Mouse (Mus musculus) neutrophil, adult 59 days (primary cell): Measurements from ENCODE around the gene Methig1. TPM values are rescaled to one million over a fixed set of nuclear protein-coding genes. Genes with fewer than 3 reads are reported as not detected.

Experiments used
- total RNA-seq, 2 experiments: library from RNA; stranded (reverse); gene quantifications; 1 replicate in 1 of 2; 2 replicates in 1 of 2; pipeline ENCODE4 v1.2.4; 2023

Methig1 gene
- not detected for total RNA-seq

GRCm38 (mm10) chr15:100352711-100353250, at the start of gene Methig1, which contains the start of gene Mettl7a2:
Gene Methig1 (plus strand): TSS chr15:100353149.
Gene Mettl7a2 (plus strand): TSS chr15:100353200.

DNA sequence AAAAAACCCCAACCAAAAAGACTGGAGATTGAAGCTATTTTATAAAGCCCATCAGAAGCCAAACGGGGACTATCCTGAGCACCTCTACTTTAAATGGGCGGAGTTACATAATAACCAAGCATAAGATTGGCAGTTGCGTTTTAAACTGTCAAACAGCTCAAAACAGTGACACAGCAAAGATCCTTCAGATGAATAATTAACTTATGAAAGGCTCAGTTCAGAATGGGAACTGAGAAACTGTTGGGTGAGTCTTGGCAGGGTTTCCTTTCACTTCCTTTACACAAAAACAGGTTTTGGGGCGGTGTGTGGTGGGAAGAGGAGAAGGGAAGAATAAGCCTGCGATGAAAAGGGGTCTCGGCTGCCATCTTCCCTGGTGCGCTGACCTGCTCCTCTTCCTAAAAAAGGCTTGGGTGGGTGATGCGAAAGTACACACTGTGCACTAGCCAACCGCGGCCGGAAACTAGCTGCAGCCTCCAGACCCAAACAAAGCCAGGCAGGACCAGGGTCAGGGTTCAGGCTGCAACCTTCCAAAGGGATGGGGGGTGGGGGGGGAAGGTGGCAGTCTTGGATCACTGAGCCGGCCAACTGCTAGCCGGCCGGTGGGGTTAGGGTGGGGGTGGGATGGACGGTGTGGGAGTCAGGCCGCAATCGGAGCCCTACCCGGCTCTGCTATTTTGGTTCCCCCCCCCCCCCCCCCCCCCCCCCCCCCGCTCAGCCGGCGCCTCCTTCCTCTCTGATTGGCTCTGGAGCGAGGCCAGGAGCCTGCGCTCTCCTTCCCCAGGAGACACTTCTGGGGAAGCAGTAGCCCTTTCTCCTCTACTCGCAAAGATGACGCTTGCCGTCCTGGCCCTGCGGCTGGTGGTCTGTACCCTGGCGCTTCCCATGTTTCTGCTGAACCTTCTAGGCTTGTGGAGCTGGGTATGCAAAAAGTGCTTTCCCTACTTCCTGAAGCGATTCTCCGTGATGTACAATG, 48.6 kb upstream of the Methig1 start, which contains the start of gene Mettl7a1:
Mettl7a1 (plus strand) TSS at position 122 of the 973 bp plus-strand sequence.

GRCm38 (mm10) chr15:100334629-100335028, 18.3 kb upstream of the Methig1 start, which contains the start of gene Mettl7a3:
Gene Mettl7a3 (plus strand): TSS chr15:100334929.

DNA sequence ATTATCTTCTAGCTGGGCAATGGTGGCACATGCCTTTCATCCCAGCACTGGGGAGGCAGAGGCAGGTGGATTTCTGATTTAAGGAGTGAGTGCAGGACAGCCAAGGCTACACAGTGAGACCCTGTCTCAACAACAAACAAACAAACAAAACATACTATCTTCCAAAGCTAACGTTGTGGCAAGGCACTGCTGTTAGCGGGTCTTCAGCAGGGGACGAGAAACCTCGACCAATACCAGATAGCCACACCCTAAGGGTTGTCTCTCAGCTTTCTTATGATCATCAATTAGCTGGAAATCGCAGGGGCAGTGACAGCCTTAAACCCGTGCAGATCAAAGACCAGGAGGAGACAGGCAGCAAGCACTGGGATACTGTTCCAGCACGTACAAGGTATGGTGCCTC, 11.3 kb downstream of the Methig1 start, which contains the start of gene Higd1c:
Higd1c (plus strand) TSS at position 301 of the 400 bp plus-strand sequence.

GRCm38 (mm10) chr15:100421758-100422197, 68.8 kb downstream of the Methig1 start, which contains the start of gene Gm5475:
Gene Gm5475 (plus strand): TSS chr15:100422147.

GRCm38 (mm10) chr15:100424396-100425122, 71.6 kb downstream of the Methig1 start, which contains the start of gene Slc11a2:
Gene Slc11a2 (minus strand): TSS chr15:100425072.

Other genes with a start within 250 kb of the Methig1 start
- gene Atf1, start 125.3 kb upstream of the Methig1 start, total RNA-seq = 100 to 1,000 TPM in 1 of 2 experiments, 10 to 100 TPM in 1; 91.5 to 104 TPM
- gene Tmprss12, start 72.3 kb upstream of the Methig1 start, total RNA-seq = not detected
- 10 to 100 TPM; 28.2 to 32.5 TPM for gene Mettl7a1, start 49.0 kb upstream of the Methig1 start, total RNA-seq
- gene Mettl7a3, start 18.2 kb upstream of the Methig1 start, total RNA-seq = under 1 TPM in 1 of 2 experiments, not detected in 1; 0.26 TPM
- gene Mettl7a2, start 51 bp downstream of the Methig1 start, total RNA-seq = under 1 TPM; 0.40 to 0.79 TPM
- gene Higd1c, start 11.4 kb downstream of the Methig1 start, total RNA-seq = not detected
- not detected for gene Gm5475, start 69.0 kb downstream of the Methig1 start, total RNA-seq
- gene Slc11a2, start 71.9 kb downstream of the Methig1 start, total RNA-seq = 10 to 100 TPM in 1 of 2 experiments, 1 to 10 TPM in 1; 7.0 to 15.2 TPM
- gene Letmd1, start 115.9 kb downstream of the Methig1 start, total RNA-seq = 10 to 100 TPM; 12.0 to 13.5 TPM
- 1 to 10 TPM in 1 of 2 experiments, under 1 TPM in 1; 0.51 to 1.2 TPM for gene Csrnp2, start 142.3 kb downstream of the Methig1 start, total RNA-seq
- 1 to 10 TPM; 2.3 to 2.8 TPM for gene Tfcp2, start 198.9 kb downstream of the Methig1 start, total RNA-seq
- 1 to 10 TPM; 1.0 to 1.3 TPM for gene Pou6f1, start 246.8 kb downstream of the Methig1 start, total RNA-seq